Mouse (Mus musculus): ENCODE measurements around the gene Evi2a.

Gene Evi2a

GRCm38 (mm10) chr11:79523560-79524309, 6.7 kb downstream of the Evi2a start, which contains the start of gene Evi2b:
Gene Evi2b, minus strand, starts transcription at chr11:79523762.
- DNase-seq: peak; percentile 37 to 50

- DNase-seq: no peak
Observed at GRCm38 (mm10) chr11:79522944-79523343, 7.5 kb downstream of the Evi2a start.

- no peak for DNase-seq
Observed at GRCm38 (mm10) chr11:79521930-79522329, 8.5 kb downstream of the Evi2a start.

- DNase-seq: no peak
Observed at GRCm38 (mm10) chr11:79520772-79521171, 9.6 kb downstream of the Evi2a start.

GRCm38 (mm10) chr11:79519878-79520291, 10.5 kb downstream of the Evi2a start:
- no peak for DNase-seq

GRCm38 (mm10) chr11:79519299-79519698, 11.1 kb downstream of the Evi2a start:
- DNase-seq: no peak

GRCm38 (mm10) chr11:79515798-79516197, 14.6 kb downstream of the Evi2a start:
- DNase-seq: no peak

GRCm38 (mm10) chr11:79515331-79515730, 15.1 kb downstream of the Evi2a start:
- no peak for DNase-seq

- DNase-seq: no peak
Observed at GRCm38 (mm10) chr11:79511970-79512369, 18.4 kb downstream of the Evi2a start.

GRCm38 (mm10) chr11:79504506-79504905, 25.9 kb downstream of the Evi2a start:
- DNase-seq: no peak

GRCm38 (mm10) chr11:79503845-79504244, 26.6 kb downstream of the Evi2a start, which contains the start of gene Omg:
Gene Omg, minus strand, starts transcription at chr11:79504084.
- no peak for DNase-seq

- DNase-seq: no peak
Observed at GRCm38 (mm10) chr11:79502917-79503316, 27.5 kb downstream of the Evi2a start.

GRCm38 (mm10) chr11:79494976-79495800, 35.2 kb downstream of the Evi2a start:
- no peak for DNase-seq

GRCm38 (mm10) chr11:79484721-79485120, 45.7 kb downstream of the Evi2a start:
- no peak for DNase-seq

GRCm38 (mm10) chr11:79483876-79484528, 46.4 kb downstream of the Evi2a start:
- DNase-seq: no peak

- no peak for DNase-seq
Observed at GRCm38 (mm10) chr11:79483392-79483791, 47.0 kb downstream of the Evi2a start.
